Mouse (Mus musculus) layer of hippocampus, adult 2 months (tissue): ENCODE data around the gene Sh3d19. TPM values are rescaled to one million over a fixed set of nuclear protein-coding genes. Genes with fewer than 3 reads are reported as not detected.

Source experiments
- DNase-seq, 2 experiments: peaks; one replicate each; pipeline ENCODE4 v3.0.0; 2022; ENCODE audit warnings: low spot score in 2 of 2
- H3K27ac ChIP-seq: fragments of 200-600 bp; 2 replicates; pipeline ENCODE4 v1.8.1; 2022
- H3K4me3 ChIP-seq: fragments of 200-600 bp; 2 replicates; pipeline ENCODE4 v1.8.1; 2022; ENCODE audit warnings: mild to moderate bottlenecking
- CTCF ChIP-seq: fragments of 200-600 bp; conservative IDR thresholded peaks from 2 replicates; pipeline ENCODE4 v1.8.1; 2022; ENCODE audit warnings: antibody characterized with exemption, mild to moderate bottlenecking, moderate library complexity
- total RNA-seq, 2 experiments: library from RNA; stranded (reverse); gene quantifications; 2 replicates each; pipeline ENCODE4 v1.2.3; 2021

Sh3d19 gene
- total RNA-seq, 2 experiments from 2014 or later = 19.1 to 27.2 TPM

GRCm38 (mm10) chr3:85991802-85992156 lies 20.9 kb downstream of the Sh3d19 start:
- no peak for DNase-seq
- Histone ChIP-seq H3K27ac (no peak overlapping the region), H3K4me3 (no peak overlapping the region)
- no peak for TF ChIP-seq CTCF

DNA sequence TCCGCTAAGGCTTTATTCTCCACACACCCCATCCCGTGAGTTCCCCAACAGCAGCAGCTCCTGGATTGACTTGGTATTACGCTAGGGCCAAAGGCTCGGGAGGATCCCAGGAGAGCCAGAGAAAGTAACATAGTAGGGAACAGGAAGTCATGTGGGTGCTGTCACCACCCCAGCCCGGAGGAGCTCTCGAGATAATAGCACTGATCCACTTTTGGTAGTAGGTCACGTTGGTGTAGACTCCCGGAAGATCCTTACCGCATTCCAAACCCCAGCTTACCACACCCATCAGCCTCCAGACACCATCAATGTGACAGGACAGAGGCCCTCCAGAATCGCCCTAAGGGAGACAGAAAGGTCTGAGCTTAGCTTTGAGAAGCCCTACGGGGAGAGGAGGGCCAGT lies 22.8 kb downstream of the Sh3d19 start:
- DNase-seq = no peak
- Histone ChIP-seq H3K27ac (no peak overlapping the region), H3K4me3 (no peak overlapping the region)
- no peak for TF ChIP-seq CTCF

DNA sequence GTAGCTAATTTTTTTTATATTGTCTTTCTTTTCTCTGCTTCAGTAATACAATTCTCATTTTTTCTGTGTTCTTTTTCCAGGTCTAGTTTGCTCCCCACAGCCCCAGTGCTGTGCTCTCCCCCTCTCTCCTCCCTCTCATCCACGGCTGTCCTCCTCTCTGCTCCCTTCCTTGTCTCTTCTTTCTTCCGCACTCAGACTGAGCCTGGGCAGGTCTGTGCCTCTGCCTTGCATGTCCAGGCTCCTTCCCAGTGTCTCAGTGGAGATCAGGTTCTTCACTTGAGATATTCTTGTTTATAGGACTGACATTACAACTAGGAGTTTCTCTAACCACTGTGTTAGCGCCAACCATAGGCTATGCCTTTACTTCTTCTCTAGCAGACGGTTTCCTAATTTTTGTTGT lies 23.7 kb downstream of the Sh3d19 start:
- no peak overlapping the region for H3K4me3 ChIP-seq
- H3K27ac ChIP-seq = no peak overlapping the region
- TF ChIP-seq CTCF = no peak
- no peak for DNase-seq

DNA sequence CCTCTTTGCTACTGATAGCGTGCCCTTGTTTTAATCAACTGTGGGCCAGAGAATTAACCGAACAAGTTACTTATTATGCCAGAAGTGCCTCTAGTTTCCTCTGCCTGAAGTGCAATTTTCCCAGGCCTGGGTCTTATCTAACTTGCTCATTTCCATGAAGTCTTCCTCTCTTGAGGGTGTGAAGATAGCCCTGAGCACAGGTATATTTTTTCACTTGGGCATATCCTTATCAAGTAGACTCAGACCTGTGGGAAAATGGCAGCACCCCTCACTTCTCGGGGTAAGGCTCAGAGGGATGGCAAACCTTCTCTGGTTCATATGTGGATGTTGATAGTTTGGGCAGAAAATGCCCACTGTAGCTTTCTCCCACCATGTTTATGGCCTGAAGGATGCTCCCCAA lies 30.4 kb downstream of the Sh3d19 start:
- no peak for TF ChIP-seq CTCF
- no peak overlapping the region for H3K27ac ChIP-seq

DNA sequence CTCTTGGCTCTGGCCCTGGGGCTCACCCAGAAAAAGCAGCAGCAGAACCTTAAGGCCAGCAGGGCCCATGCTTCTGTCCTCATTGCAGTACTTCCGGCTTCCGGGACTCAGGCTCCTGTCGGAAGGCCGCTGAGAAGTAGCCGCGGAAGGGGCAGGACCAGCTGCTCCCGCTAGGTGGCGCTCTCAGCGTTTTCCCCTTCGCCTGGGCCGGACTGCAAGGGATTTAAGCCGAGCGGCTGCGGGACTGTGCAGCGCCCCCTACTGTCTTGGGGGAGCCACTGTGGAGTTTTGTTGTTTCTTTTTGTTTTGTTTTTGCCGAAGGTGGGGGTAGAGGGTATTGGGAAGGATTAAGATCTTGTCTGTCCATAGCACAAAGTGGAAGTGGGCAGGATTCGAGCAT lies 31.5 kb downstream of the Sh3d19 start, which contains the start of gene Prss48:
Gene Prss48 (minus strand): TSS at position 69 of the 400 bp plus-strand sequence.
- no peak for DNase-seq
- TF ChIP-seq CTCF = peak; percentile 62
- Histone ChIP-seq H3K4me3 (no peak within 1 kb of the TSS), H3K27ac (no peak within 1 kb of the TSS)

More for the DNA sequence above, 30.4 kb downstream of the Sh3d19 start:
- DNase-seq = no peak
- no peak overlapping the region for H3K4me3 ChIP-seq

- TF ChIP-seq CTCF = no peak
These were observed 32.0 kb downstream of the Sh3d19 start for GRCm38 (mm10) chr3:86002940-86003339.

DNA sequence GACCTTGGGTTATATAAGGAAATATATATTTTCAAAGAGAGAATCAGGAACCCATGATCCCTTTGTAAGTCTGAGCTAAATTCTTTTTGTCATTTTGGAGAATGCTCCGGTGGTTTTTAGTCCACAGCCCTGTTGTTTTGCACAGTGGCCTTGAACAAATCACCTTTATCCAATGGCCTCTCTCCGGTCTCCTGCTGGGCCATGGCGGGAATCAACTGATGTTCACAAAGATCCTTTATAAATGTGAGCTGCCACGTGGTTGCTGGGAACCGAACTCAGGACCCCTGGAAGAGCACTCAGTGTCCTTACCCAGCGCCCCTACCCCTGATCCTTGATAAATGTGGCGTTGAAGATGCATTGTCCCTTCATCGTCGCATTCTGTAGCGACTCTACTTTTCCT lies 33.8 kb downstream of the Sh3d19 start:
- no peak for TF ChIP-seq CTCF
- DNase-seq = no peak
- H3K27ac ChIP-seq = no peak overlapping the region
- H3K4me3 ChIP-seq = no peak overlapping the region

More at GRCm38 (mm10) chr3:86002940-86003339, 32.0 kb downstream of the Sh3d19 start:
- Histone ChIP-seq H3K4me3 (no peak overlapping the region), H3K27ac (no peak overlapping the region)
- no peak for DNase-seq

GRCm38 (mm10) chr3:86010618-86011017 lies 39.7 kb downstream of the Sh3d19 start:
- no peak overlapping the region for H3K27ac ChIP-seq
- H3K4me3 ChIP-seq = no peak overlapping the region
- no peak for DNase-seq
- no peak for TF ChIP-seq CTCF

- Histone ChIP-seq H3K27ac (no peak overlapping the region), H3K4me3 (no peak overlapping the region)
- DNase-seq = no peak
- TF ChIP-seq CTCF = no peak
These were observed 40.5 kb downstream of the Sh3d19 start for GRCm38 (mm10) chr3:86011373-86011772.

GRCm38 (mm10) chr3:86011833-86012232 lies 40.9 kb downstream of the Sh3d19 start:
- TF ChIP-seq CTCF = no peak
- H3K4me3 ChIP-seq = no peak overlapping the region
- H3K27ac ChIP-seq = no peak overlapping the region
- no peak for DNase-seq

- H3K27ac ChIP-seq = no peak overlapping the region
- TF ChIP-seq CTCF = no peak
- no peak overlapping the region for H3K4me3 ChIP-seq
- DNase-seq = no peak
These were observed 42.9 kb downstream of the Sh3d19 start for GRCm38 (mm10) chr3:86013837-86014236.

- peak overlapping the region; percentile 61 for H3K27ac ChIP-seq
- no peak for TF ChIP-seq CTCF
- H3K4me3 ChIP-seq = no peak overlapping the region
- DNase-seq = no peak
These were observed 46.1 kb downstream of the Sh3d19 start for GRCm38 (mm10) chr3:86016965-86017364.

DNA sequence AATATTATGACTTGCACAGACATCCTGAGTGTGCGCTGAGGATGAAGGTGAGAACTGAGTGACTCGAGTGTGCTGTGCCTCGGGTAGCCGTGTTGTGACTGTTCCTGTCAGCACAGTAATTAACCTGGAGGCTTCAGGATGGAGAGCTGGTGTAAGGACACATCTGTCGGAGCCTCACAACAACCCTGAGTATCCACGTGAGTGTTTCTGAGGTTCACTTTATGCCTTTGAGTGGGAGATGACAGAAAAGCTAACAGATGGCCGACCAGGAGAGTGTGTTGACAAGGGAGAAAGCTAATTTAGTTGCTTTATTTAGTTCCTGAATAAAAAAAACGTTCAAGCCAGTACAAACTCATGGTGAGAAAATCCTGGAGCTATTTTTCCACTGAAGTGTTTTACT lies 46.6 kb downstream of the Sh3d19 start:
- DNase-seq = peak in 1 of 2 experiments; percentile 43
- TF ChIP-seq CTCF = no peak
- peak overlapping the region; percentile 61 for H3K27ac ChIP-seq
- H3K4me3 ChIP-seq = no peak overlapping the region

GRCm38 (mm10) chr3:86020921-86021650 lies 50.2 kb downstream of the Sh3d19 start:
- Histone ChIP-seq H3K27ac (peak overlapping the region; percentile 72), H3K4me3 (no peak overlapping the region)
- DNase-seq = no peak
- TF ChIP-seq CTCF = no peak
